Mouse (Mus musculus) liver, embryonic 14.5 days (tissue): ENCODE measurements at regions not wholly inside any gene's neighbourhood (a gene's known extent, or its start where the extent isn't known, plus 50 kb on each side); places are given as distances from the start of the nearest gene placed in this dataset.
A peak's percentile ranks its signal among the peaks of the same experiment; 100 is the strongest.

ENCODE experiments used
- ATAC-seq: fragments of 200-750 bp; cut with Nextera tagmentation; 2 replicates; pipeline ENCODE4 v1.8.0; 2017; ENCODE audit warnings: moderate number of reproducible peaks, mild to moderate bottlenecking, moderate library complexity; ENCODE audit not compliant: insufficient read depth
- DNase-seq, 3 experiments: peaks; one replicate each; pipeline ENCODE4 v3.0.0-alpha.2; 2012 to 2013; ENCODE audit warnings: low read depth in 3 of 3, low spot score in 3 of 3
- H3K27ac ChIP-seq: fragments of 300-500 bp; sonication (generic); 2 replicates; pipeline ENCODE4 v1.5.1; 2014; ENCODE audit warnings: moderate library complexity, mild to moderate bottlenecking, control low read depth, inconsistent platforms
- H3K27me3 ChIP-seq: fragments of 300-500 bp; sonication (generic); 2 replicates; pipeline ENCODE4 v1.6.1; 2014; ENCODE audit warnings: mild to moderate bottlenecking, low read length, moderate library complexity; ENCODE audit not compliant: control insufficient read depth, insufficient read depth
- H3K36me3 ChIP-seq: fragments of 300-500 bp; sonication (generic); replicated peaks from 2 replicates; pipeline ENCODE4 v1.6.1; 2014; ENCODE audit warnings: low read depth; ENCODE audit not compliant: control insufficient read depth, insufficient read depth
- H3K4me1 ChIP-seq, 2 experiments: fragments of 200-500 bp in 1 of 2; fragments of 300-500 bp in 1 of 2; sonication (generic) in 1 of 2; replicated peaks; 2 replicates each; pipeline ENCODE4 v1.6.1; 2012 to 2014; ENCODE audit warnings: antibody characterized with exemption in 1 of 2, inconsistent platforms in 1 of 2, low read length in 1 of 2; ENCODE audit not compliant: control insufficient read depth in 2 of 2, insufficient read depth in 2 of 2
- H3K4me2 ChIP-seq: fragments of 300-500 bp; sonication (generic); 2 replicates; pipeline ENCODE4 v1.6.1; 2014; ENCODE audit warnings: low read depth, mild to moderate bottlenecking, control low read depth, moderate library complexity
- H3K4me3 ChIP-seq, 2 experiments: fragments of 200-500 bp in 1 of 2; fragments of 300-500 bp in 1 of 2; sonication (generic) in 1 of 2; 2 replicates each; pipeline ENCODE4 v1.5.1; 2012 to 2014; ENCODE audit warnings: low read depth in 2 of 2, low read length in 2 of 2, mild to moderate bottlenecking in 2 of 2, control low read depth in 1 of 2, inconsistent platforms in 1 of 2, moderate library complexity in 1 of 2; ENCODE audit not compliant: insufficient read depth in 1 of 2
- H3K9ac ChIP-seq: fragments of 300-500 bp; sonication (generic); replicated peaks from 2 replicates; pipeline ENCODE4 v1.6.1; 2014; ENCODE audit warnings: mild to moderate bottlenecking, control low read depth, moderate library complexity
- H3K9me3 ChIP-seq: fragments of 300-500 bp; sonication (generic); 2 replicates; pipeline ENCODE4 v1.6.1; 2016; ENCODE audit warnings: low read length, mixed read lengths; ENCODE audit not compliant: control insufficient read depth
- CTCF ChIP-seq: IDR thresholded peaks from 2 replicates; pipeline ENCODE4 v1.5.1; 2016; ENCODE audit warnings: antibody characterized with exemption, low read depth, control low read depth
- EP300 ChIP-seq: IDR thresholded peaks from 2 replicates; pipeline ENCODE4 v1.6.1; 2016; ENCODE audit warnings: antibody characterized with exemption, low read depth
- WGBS: fragments of 180-500 bp; shearing (Covaris S2); extraction: QIAGEN DNeasy Blood & Tissue Kit; methylation state at CpG from one replicate; pipeline ENCODE4 v1.1.7; 2014; ENCODE audit not compliant: insufficient replicate concordance; 5-methylcytosine and 5-hydroxymethylcytosine counted together

DNA sequence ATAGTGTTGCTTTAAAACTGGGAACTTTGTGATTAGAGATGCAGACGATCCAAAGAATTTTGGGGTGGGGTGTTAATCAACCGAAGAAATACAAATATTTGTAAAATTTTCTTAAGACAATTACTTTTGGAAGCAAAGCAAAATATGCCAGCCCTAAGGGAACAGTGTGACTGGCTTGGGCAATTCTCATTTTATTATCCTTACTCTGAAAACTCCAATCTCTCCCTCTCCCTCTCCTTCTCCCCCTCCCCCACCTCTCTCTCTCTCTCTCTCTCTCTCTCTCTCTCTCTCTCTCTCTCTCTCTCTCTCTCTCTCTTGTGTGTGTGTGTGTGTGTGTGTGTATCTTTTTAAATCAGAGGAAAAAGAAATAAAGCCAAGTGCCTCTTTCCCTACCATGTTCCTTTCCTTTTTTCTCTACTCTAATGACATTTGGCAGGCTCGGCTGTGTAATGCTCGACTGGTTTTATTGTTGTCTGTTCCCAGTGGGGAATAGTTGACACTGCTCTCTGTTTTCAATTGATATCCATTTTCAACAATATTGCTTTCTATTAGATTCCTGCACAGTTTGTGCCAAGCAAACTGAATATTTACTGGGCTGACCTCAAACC lies 367.5 kb upstream of the Fam92a start:
- Histone ChIP-seq H3K4me1 (no peaks in the 10 kb centered on the region), H3K27me3 (no peaks in the 10 kb centered on the region), H3K36me3 (no peaks in the 10 kb centered on the region), H3K9me3 (no peaks in the 10 kb centered on the region), H3K9ac (no peak overlapping the region), H3K27ac (no peak overlapping the region), H3K4me2 (no peak overlapping the region), H3K4me3 (no peak overlapping the region)
- no peak for DNase-seq
- no peak for ATAC-seq
- WGBS, result 46% methylated on average over 4 of the region's 4 CpGs
- TF ChIP-seq EP300 (no peak), CTCF (no peak)

DNA sequence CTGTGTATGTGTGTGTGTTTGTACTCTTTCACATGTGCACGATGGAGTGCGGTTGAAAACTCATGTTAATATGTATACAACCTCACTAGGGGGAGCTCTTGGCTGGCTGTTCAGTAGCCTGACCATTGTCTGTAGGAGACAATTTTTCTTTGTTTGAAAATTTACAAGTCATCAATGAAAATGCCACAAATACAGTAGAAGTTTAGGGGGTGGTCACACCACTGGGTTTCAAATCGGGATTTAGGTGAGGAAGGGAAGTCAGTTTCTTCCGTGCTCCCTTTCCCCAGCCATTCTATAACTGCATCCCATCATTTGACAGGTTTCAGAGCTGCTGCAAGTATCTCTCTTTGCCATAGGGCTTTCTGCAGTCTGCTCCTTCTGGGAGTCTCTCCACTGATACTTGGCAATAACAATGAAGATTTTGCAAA lies 366.9 kb upstream of the Fam92a start:
- Histone ChIP-seq H3K9ac (no peak overlapping the region), H3K4me3 (no peak overlapping the region), H3K4me1 (no peaks in the 10 kb centered on the region), H3K9me3 (no peaks in the 10 kb centered on the region), H3K27ac (no peak overlapping the region), H3K27me3 (no peaks in the 10 kb centered on the region), H3K36me3 (no peaks in the 10 kb centered on the region), H3K4me2 (no peak overlapping the region)
- ATAC-seq (no peak), DNase-seq (no peak)
- WGBS, result 9% methylated on average over 4 of the region's 4 CpGs
- TF ChIP-seq CTCF (peak; percentile 35; the same call in 1 of the 2 replicates), EP300 (no peak)

DNA sequence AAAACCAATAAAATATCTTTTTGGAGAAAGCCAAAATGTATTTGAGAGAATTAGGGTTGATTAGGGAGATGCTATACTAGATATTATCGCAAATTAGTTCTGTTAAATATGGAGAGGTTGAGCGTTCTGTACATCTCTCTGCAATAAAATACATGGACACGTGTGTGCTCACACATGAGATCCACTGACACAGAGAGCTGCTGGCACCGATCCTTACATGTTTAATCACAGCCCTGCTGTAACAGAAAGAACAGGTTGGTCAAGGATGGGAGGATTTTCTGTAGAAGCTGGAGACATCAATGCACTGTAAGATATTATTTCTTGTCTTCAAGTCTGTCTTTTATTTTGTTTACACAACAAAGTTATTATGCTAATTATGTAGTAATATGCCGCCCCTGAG lies 366.2 kb upstream of the Fam92a start:
- no peak for ATAC-seq

DNA sequence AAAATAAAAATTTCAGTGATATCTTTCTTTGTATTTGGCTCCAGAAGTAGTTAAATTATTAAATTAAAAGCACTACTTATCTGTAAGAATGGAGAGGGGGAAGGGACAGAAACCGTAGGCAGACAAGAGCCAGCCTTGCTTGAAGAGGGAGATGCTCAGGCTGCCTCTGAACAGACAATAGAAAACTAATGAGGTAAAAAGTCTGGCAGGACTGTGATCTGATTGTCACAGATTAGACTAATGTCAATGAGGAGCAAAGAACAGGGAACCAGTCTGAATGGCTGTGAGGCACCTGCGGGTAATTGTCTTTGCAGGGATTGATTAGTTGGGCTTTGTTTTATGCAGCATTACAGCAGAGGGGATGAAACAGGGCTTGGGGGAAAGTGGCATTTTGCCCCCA lies 362.3 kb upstream of the Fam92a start:
- no peaks in the 10 kb centered on the region for H3K36me3 ChIP-seq
- no peak overlapping the region for H3K27ac ChIP-seq
- no peak overlapping the region for H3K4me3 ChIP-seq
- H3K4me1 ChIP-seq, result no peaks in the 10 kb centered on the region
- no peak overlapping the region for H3K4me2 ChIP-seq
- DNase-seq (no peak), ATAC-seq (no peak)
- no peaks in the 10 kb centered on the region for H3K9me3 ChIP-seq
- WGBS, result 49% methylated on average over 2 of the region's 2 CpGs
- no peak overlapping the region for H3K9ac ChIP-seq
- H3K27me3 ChIP-seq, result no peaks in the 10 kb centered on the region
- no peak for TF ChIP-seq CTCF
- no peak for TF ChIP-seq EP300

More for the DNA sequence above, 366.2 kb upstream of the Fam92a start:
- Histone ChIP-seq H3K4me3 (no peak overlapping the region), H3K36me3 (no peaks in the 10 kb centered on the region), H3K4me1 (no peaks in the 10 kb centered on the region), H3K27ac (no peak overlapping the region), H3K4me2 (no peak overlapping the region), H3K9me3 (no peaks in the 10 kb centered on the region), H3K27me3 (no peaks in the 10 kb centered on the region), H3K9ac (no peak overlapping the region)
- DNase-seq, result no peak
- 51% methylated on average over 5 of the region's 5 CpGs for WGBS
- TF ChIP-seq EP300 (no peak), CTCF (no peak)

DNA sequence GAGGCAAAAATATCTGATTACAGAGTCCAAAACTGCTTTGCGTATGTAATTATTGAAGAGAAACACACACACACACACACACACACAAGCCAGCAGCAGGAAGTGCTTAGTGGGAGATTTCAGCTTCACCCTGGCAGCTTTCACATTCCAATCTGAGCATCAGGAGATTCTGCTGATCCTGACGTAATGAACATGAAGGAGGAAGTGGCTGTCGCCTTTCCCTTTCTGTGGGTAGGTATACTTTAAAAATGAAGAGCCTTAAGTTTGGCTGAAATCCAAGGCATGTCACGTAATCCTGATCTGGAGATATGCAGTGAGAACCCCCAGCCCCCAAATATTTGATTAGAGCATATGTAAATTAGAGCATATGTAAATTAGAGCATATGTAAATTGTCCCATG lies 361.1 kb upstream of the Fam92a start:
- TF ChIP-seq CTCF (no peak), EP300 (no peak)
- no peak for ATAC-seq
- H3K4me2 ChIP-seq, result no peak overlapping the region
- H3K9ac ChIP-seq, result no peak overlapping the region
- no peak overlapping the region for H3K27ac ChIP-seq
- DNase-seq, result no peak
- H3K4me3 ChIP-seq, result no peak overlapping the region
- H3K27me3 ChIP-seq, result no peaks in the 10 kb centered on the region
- no peaks in the 10 kb centered on the region for H3K4me1 ChIP-seq
- H3K9me3 ChIP-seq, result no peaks in the 10 kb centered on the region
- 24% methylated on average over 4 of the region's 4 CpGs for WGBS
- no peaks in the 10 kb centered on the region for H3K36me3 ChIP-seq
